Mouse (Mus musculus) activated CD4-positive, CD25-positive, alpha-beta regulatory T cell, adult 4 months (primary cell): ENCODE data around the gene Ska2. TPM values are rescaled to one million over a fixed set of nuclear protein-coding genes. Genes with fewer than 3 reads are reported as not detected.
A peak's percentile ranks its signal among the peaks of the same experiment; 100 is the strongest.

ENCODE experiments used
- ATAC-seq: one replicate; pipeline ENCODE4 v1.8.0; 2017
- polyA plus RNA-seq, 2 experiments: library from polyadenylated mRNA; unstranded; fragments of 100-300 nt; shearing (Covaris generic); gene quantifications; one replicate each; pipeline ENCODE4 v1.2.1; 2017

The Ska2 gene
- polyA plus RNA-seq, result 10 to 100 TPM; 19.5 to 22.0 TPM

DNA sequence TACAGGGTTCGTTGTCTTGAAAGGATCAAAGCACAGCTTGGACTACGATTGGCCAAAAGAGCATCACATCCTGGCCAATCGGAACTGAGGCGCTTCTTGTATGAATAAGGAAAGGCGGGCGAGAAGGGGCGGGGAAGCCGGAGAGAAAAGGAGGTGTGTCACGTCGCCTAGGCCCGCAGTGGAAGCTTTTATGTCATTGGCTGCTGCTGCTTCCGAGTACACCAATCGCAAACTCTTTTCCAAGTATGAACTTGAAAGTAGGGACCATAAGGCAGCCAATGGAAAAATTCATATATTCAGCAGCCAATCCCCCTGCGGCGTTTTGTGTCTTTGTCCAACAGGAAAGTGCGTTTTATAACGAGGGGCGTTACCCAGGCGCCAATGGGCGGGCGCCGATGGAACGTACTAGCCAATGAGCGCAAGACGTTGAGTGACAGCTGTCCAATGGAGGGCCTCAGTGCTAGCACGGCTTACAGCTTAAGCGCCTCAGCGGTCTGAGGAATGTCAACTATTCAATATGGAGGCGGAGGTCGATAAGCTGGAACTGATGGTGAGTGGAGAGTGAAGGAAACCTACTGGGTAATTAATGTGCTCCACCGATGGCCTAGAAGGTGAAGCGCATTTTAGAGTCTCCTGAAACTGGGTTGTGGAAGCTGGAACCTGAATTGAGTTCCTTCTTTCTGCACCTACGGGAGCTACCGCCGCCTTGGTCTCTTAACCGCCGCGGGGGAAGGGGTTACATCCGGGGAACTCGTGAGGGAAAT lies at the start of gene Ska2:
Ska2 (plus strand) TSS at position 480 of the 764 bp plus-strand sequence.
- ATAC-seq, result peak; percentile 92

DNA sequence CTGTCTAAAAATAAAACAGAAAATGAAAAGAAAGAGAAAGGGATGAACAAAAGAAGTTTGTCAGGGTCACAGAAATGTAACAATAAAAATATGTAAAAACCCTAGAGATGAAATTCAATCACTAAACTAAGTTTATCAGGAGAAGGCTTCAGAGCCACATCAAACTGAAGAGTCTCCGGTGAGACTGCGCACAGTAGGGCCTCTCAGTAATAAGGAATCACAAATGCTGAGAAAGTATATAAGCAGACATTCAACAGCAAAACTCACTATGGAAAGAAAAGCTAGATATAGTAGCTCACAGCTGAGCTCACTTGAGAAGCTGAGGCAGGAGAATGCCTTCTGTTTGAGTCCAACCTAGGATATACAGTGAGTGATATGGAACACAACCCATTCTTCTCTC lies 48.6 kb upstream of the Ska2 start:
- no peak for ATAC-seq

DNA sequence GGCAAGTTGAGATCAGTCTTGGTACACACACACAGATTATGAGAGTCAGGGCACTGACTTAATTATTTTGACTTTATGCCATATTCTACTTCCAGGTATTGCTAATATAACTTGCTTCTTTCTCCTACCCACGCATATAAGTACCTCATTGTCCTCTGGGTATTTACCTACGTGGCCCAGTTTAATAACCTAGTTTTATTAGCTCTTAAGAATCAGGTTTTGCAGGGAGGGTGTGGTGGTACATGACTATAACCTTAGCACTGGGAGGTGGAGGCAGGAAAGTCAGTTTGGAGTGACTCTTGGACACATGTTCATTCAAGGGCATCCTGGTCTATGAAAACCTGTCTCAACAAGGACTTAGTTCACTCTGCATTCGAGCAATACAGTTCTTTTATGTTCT lies 46.9 kb upstream of the Ska2 start:
- ATAC-seq, result no peak

DNA sequence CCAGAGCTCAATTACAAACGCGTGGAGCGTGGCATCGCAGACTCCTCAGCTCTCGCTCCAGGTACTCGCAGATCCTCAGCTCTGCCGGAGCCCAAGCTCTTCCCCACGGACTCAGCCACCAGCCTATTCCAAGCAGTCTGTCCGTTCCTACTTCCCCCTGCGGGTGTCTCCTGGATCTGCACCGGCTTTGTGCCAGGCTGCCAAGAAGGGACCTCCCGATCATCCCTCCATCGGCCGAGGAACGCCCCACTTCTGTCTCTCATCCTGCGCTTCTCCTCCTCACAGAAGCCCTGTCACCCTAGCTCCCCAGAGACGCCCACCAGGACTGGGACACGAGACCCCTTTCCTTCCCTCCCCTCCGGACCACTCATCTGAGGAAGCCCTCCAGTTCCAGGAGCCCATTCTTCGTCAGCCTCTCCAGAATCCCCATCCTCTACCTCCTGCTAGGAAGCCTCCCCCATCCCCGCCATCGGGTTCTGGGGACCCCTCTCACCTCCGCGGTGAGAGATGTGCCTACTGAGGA lies 35.6 kb upstream of the Ska2 start:
- ATAC-seq, result no peak

DNA sequence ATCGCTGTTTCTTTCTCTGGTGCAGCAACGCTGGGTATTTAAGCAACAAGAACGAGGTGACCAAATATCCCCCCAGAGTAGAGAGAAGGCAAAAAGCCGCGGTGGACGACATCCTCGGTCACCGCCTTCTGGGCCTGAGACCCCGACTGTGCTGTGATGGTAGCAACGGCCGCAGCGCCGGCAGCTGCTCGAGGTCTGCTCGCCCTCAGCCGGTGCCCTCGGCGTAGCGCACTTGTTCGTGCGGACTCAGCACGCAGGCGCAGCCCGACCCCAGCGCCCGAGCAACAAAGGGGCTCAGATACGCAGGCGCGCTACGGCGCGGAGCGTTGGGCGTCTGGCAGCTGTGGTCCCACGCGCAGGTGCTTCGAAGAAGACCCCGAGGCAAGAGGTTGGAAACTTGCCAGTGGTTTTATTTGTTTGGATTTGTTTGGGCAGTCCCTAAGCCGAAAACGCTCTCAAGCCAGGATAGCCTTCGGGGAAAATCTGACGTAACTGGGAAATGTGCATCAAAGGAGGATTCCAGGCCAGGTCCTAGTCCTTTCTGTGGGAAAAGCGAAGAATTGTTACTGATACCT lies 35.1 kb upstream of the Ska2 start, which contains the start of gene Gdpd1:
Gdpd1 (minus strand) TSS at position 197 of the 575 bp plus-strand sequence.
- ATAC-seq, result peak; percentile 52

DNA sequence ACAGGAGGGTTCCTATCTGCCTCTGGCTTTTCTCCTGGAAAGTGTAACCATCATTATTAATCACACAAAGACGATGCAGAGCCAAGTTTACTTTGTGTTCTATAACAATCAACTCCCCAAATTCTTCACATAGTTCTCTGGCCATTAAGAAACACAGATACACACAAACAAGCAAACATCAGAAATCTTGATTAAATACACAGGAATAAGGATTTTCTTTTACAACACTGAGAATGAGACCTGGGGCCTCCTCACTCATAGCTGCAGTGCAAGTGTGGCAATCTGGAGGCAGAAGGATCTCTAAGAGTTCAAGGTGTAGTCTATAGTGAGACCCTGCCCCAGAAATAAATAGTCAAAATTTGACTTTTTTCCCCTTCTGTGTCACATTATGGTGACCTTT lies 25.3 kb upstream of the Ska2 start:
- ATAC-seq, result no peak

DNA sequence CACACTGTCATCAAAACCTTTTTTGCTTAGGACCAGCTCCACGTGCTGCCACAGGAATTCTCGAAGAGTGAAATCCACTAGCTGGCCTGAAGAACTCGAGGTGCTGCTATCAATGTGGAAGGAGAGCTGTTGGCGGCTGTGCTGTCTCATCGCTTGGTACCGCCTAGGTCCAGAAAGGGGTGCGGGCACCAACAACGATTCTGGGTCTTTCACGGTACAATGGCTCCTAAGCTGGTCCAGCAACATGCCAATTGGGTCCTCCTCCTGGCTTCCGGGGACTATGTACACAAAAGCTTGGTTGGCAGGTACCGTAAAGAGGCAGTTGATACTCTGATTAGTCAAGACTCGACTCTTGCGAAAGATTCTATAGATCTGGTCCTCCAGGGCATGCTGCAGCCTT lies 23.6 kb upstream of the Ska2 start:
- ATAC-seq, result no peak

DNA sequence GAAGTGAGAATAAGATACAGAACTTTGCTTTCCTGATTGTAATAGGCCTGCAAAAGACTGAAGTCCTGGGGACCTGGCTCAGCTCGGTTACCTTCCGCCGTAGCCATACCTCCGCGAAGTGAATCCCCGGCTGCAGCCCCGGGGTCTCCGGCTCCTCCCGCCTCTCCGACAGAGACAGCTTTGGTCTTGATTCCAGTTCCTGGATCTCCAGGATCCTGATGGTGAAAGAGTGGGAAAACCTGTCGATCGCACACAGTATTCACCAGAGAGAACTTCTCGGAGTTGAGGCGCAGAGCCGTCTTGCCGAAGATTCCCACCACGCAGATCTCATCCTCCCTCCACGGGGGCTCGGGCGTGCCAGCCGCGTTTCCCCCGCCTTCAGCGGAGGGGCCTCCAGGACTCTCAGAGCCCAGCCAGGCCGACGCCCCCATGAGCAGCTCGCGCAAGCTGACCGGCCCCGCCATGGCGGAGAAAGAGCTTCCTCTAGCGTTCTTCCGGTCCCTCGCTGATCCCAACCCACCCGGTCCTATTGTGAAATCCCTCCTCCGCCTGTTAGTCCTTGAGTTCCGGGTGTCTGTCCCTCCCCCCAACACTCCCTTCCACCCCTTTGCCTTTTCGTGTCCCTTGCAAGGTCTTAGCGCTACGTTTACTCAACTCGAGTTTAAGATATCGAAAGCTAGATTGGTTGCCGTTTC lies 22.6 kb upstream of the Ska2 start, which contains the start of gene Smg8:
Smg8 (minus strand) TSS at position 485 of the 695 bp plus-strand sequence.
- peak; percentile 92 for ATAC-seq

DNA sequence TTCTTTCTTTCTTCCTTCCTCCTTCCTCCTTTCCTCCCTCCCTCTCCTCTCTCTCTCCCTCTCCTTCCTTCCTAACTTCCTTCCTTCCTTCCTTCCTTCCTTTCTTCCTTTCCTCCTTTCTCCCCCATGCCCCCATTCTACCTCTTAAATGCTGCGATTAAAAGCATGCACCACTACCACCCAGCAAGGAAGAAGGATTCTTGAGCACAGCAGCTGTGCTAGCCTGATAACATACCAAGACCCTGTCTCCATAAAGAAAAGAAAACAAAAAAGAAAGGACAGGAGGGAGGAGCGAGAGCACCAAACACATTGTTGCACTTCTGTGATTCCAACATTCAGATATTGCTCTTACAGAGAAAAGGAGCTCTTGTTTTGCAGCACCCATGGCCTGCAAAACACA lies 21.9 kb upstream of the Ska2 start:
- no peak for ATAC-seq

DNA sequence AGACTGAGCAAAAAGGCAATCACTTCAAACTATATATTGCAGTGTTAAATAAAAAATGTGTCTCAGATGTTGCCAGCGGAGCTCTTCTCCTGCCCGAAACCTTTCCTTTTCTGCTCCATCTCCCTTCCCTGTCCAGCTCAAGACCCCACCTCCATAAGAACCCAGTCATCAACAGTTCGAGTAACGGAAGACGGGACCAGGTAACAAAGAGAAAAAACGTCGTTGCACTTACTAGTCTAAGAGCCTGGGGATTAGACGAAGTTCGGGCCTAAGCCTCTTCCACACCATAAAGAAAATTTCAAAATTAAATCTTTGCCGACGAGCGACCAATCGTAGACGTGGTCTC lies 652 bp upstream of the Ska2 start, which contains the start of gene Prr11:
Prr11 (minus strand) TSS at position 300 of the 346 bp plus-strand sequence.
- ATAC-seq, result no peak

DNA sequence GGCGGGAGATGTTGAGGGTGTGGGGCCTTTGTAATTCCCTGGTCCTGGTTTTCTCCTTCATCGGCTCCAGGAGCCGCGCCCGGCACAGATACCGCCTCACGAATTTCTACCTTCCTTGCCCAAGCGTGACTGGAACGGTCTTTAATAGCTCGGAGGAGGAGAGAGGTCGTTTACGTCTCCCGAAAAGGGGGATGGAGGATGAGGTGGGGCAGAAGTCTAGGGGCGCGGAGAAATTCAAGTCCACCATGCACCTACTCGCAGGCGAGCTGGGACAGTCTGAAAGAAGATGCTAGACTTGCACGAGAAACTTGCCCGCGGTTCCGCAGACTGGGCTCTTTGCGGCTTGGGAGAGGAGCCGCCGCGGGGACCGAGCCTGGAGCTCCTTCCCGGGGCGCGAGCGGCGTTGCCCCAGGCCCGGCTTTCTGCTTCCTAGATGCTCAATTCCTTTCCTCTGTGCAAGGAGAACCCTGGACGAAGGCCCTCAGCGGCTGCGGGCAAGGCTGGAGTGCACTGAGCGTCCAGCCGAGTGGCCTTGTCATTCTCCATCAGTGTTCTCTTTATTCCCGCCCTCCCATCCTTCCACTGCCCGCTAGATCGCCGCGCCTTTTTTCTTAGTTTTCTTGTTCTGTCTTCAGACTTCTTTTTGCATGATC lies 611 bp downstream of the Ska2 start:
- no peak for ATAC-seq

DNA sequence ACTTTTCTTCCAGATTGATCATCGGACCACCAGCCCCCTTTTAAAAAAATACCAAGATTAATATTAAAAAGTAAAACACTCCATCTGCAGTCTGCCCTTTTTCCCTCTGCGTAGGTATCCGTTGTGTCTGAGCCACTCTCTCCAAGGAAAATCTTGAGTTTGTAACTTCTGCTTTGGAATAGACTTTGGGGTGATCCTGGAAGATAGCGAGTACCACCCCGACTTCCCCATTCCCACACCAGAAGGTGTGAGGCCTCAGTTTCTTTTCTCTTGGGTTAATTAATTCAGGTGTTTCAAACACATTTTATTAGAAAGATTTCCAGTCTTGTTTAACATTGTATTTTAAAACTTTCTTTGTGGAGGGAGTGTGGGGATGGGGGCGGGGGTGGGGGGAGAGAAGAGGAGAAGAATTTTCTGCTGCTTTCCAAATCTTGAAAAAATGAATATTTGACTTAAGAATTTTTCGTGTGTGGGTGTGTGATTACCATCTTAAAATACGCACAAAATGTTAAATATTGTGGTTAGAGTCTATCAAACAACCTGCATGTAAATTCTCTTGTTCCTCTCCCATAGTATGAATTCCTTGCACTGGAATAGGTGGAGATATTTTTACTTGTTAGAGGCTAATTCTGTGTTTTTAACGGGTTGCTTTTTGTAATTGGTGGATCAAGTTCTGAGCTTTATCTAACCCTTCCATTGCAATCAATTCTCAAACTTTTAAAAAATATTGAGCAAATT lies 1.3 kb downstream of the Ska2 start:
- ATAC-seq, result no peak

DNA sequence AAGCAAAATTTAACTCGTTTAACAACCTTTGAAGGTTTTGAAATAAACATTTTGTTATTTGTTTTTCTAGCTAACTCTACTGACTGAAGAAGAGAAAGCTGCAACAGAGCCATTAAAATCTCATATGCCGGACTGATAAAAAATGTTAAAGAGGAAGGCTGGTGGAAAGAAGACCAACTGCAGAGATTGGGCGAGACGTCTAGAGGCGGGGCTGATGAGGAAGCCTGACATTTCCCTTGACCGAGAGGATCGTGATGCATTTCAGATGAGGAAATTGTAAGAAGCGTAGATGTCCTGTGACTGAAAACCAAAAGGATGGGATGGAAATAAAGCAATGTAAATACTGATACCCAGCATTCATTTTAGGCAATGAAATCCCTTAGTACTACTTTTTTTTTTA lies 12.8 kb downstream of the Ska2 start:
- no peak for ATAC-seq

DNA sequence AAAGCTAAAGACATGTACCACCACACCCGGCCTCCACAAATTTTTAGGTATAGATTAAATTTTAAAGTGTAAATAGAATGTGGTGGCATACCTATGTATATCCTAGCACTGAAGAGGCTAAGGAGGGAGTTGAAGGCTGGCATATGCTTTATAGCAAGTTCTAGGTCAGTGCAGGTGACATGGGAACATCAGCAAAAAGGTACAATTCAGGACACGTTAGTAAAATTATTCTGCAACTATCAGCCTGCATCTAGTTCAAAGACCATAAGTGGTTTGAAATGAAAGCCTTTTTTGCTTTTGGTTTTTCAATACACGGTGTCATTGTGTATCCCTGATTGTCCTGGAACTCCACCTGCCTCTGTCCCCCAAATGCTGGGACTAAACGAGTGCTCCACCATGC lies 16.5 kb downstream of the Ska2 start:
- no peak for ATAC-seq

DNA sequence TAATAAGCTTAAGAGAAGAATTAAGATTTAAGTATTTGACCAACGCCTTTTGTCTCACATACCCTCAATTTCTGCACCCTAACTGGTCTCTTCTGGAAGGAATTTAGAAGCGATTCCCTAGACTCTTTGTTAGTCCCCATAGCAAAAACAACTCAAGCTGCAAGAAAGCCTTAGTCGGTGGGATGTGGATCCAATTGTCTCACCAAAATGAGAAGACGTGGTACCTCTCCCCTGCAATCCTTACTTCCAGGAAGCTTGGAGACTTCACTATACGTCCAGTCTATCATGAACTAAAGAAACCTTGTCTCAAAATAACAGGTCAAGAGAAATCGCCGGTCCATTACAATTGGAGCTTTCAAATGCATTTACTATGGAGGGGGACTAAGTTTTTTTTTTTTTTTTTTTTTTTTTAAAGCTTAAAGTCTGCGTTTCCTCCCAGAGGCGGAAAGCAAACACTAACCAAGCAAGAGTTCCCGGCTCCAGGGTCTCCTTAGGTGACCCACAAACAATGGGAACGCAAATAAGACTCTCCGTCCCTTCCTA lies 17.3 kb downstream of the Ska2 start:
- no peak for ATAC-seq

DNA sequence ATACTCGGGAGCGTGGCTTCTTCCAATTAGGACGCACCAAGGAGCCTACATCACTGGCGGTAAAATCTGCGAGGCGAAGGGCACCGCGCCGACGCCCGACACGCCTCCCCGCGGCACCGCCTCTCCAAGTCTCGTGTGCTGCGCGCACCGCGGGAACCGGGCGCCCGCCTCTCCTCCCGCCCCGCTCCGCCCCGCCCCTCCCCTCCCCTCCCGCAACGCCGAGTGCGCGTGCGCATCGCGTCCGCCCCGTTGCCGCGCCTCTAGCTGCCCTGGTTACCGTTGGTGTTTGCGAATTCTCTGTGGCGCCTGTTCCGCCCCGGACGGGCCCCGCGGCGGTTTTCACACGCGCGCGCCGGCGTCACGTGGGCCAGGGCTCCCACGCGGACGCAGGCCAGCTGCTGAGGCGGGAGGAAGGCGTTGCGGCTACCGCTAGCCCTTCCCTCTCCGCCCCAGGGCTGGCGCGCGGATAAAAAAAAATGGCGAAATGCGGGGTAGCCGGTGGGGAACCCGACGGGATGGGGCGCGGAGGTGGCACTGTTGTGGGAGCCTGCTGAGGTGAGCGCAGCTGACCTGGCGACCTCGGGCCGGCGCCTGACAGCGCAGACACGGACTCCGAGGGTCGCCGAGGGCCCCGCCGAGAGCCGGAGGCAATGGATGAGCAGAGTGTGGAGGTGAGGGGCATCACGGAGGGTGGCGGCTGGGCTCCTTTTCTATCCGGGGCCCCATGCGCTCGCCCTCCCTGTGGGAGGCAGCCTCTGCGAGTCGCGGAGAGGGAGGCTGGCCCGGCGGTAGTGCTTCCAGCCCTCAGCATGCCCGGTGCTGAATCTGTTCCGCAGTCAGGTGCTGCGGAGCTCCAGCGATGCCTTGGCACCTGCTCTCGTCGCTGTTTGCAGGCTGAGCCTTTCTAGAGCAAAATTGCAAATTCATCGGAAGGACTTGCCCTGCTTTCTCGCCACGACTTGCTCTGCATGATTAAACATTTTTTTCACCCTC lies 18.1 kb downstream of the Ska2 start, which contains the start of gene Trim37:
Trim37 (plus strand) TSS at position 254 of the 993 bp plus-strand sequence.
- ATAC-seq, result peak; percentile 88

DNA sequence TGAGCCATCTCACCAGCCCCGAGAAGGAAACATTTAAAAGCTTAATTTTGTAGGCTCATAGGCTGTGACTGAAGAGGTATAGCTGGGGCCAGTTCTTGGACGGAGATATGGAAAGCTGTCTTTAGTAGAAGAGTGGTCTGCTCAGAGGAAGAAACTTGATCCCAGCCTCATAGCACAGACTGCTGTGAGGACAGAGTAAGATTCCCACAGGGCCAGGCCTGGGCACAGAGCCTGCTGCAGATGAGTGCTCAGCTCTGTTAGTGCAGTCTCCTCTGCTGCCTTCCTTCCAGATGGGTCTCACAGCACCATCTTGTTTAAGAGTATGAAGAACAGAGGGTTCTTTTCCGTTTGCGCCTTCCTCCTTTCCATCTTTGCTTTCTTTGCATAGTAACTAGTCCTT lies 27.2 kb downstream of the Ska2 start:
- no peak for ATAC-seq

DNA sequence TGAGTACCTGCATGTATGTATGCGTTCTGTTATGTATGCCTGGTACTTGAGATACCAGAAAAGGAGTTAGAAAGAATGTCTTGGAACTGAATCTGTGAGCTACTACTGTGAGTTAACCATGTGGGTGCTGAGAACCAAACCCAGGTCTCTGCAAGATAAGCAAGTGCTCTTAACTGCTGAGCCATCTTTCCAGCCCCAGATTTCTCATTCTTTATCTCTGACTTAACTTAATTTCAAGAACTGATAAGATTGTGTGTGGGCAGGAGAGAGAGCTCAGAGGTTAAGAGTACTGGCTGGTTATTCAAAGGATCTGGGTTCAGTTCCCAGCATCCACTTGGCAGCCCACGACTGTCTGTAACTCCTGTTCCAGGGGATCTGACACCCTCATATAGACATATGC lies 49.0 kb downstream of the Ska2 start:
- ATAC-seq, result no peak

DNA sequence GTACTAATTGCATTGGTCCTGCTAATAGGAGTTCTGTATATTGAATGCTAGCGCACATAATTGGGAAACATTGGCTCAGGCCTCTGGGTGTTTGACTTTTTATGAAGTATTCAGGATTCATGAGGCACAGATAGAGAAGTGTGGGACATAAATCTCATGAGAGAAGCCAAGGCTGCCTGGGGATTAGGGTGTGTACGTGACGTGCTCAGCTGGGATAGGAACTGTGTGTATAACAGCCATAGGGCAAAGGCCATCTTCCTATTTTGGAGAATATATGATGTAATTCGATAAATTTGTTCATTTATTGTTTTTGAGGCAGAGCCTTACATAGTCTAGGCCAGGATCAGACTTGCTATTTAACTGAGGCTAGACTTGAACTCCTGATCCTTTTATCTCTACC lies 53.7 kb downstream of the Ska2 start:
- no peak for ATAC-seq

DNA sequence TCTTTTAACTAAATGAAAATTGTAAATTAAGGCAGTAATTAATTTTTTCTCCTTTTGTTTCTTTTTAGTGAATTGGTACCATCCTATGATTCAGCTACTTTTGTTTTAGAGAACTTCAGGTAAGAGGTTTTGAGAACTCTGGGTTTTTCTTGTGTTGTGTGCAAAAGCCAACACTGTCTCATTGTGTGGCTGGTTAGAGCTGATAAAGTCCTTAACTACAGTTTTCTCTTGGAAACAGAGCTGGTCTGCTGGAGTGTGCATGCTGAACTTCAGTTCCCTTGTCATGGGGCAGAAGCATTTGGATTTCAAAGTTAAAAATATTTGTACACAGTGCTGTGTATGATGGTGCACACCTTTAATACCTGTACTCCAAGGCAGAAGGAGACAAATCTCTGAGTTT lies 54.7 kb downstream of the Ska2 start:
- ATAC-seq, result no peak

DNA sequence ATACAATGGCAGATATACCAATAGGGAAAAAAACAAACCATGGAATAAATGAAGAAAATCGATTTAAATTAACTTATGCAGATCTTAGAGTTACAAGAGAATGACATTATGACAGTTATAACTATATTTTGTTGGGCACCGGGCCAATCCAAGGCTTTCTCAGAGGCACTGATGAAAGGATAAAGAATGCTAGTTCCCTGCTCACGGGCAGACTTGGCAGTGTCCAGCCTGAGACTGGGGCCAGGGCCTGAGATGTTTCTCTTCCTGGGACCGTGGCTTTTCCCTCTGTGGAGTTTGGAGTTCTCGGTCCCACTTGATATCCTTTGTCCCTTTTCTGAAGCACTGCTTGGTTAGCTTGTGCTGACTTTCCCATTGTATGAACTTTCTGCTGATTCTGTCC lies 64.6 kb downstream of the Ska2 start:
- ATAC-seq, result no peak
